Mouse (Mus musculus) right cerebral cortex, postnatal 36 days (tissue): ENCODE results near the gene Tex38.

ENCODE experiments used
- DNase-seq, 2 experiments: peaks; one replicate each; pipeline ENCODE4 v3.0.0; 2022; ENCODE audit warnings: low spot score in 2 of 2, mixed read lengths in 1 of 2

Tex38 gene

DNA sequence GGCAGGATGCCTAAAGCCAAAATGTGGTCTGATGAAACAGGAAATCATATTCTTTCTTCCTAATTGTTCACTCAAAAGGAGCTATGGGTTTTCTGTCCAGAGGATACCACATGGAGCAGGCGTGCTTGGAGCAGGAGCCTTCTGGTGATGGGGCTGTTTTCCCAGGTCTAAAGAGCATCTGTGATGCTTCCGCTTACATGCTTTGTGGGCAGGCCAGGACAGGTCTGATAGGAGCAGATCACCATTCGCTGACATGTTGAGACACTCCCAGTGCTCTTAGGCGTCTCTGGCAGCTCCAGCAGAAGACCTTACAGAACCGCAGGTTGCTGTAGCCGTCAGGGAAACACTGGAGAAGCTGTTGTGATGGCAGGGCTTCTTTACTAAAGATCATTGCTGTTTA is 5.8 kb downstream of the Tex38 start:
- DNase-seq: no peak

DNA sequence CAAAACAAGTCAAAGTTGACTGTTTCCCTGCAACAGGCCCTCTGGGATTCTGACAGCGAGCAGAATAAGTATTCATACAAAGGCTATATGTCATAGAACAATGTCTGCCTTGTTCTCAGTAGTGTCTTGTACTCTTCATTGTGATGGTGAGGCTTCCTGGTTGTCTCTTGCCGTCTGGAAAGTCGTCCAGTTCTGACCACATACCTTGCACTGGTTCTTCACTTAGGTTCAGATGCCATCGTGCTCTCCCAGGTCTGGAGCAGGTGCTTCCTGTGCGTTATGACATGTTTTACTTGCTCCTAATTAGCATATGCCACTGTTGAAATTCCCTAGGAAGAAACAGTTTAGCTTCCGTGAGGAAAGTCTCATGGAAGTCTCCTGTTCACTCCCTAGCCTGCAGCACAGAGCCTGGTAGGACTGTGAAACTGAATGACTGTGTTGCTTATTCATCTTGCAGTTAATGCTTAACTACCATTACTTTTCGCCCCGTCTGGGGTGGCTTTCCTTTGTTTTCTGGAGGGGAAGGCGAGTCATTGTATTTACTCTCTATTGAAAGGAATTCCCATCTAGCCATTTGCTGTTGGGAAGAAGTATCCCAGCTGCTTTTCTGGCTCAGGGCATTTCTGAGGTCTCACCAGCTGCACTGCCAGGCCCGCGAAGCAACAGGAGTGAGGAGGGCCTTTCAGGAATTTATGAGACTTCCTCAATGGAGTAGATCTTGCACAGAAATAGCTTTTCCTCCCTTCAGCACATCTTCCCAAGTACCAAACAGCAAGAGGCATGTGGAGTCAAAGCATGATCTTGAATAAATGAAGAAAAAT is 13.0 kb downstream of the Tex38 start:
- no peak for DNase-seq

DNA sequence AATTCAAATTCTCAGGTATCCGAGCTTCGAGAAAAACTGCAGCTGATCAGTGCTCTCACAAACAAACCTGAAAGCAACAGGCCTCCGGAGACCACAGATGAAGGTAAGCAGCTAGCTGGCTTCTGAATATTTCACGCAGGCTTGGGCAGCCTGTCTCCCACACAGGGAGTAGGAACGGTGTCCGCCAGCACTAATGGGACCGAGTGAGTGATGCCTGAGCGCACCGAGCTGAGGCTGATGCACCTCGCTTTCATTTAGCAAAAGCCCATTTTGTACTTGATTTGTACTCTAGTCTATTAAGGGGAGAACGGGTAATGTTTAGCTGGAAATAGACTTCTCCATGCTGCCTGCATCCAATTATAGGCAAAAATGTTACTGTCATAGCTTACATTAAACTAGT is 16.2 kb downstream of the Tex38 start:
- DNase-seq: no peak

- DNase-seq: no peak
Measured at GRCm38 (mm10) chr4:115761206-115761605, 19.6 kb downstream of the Tex38 start.

DNA sequence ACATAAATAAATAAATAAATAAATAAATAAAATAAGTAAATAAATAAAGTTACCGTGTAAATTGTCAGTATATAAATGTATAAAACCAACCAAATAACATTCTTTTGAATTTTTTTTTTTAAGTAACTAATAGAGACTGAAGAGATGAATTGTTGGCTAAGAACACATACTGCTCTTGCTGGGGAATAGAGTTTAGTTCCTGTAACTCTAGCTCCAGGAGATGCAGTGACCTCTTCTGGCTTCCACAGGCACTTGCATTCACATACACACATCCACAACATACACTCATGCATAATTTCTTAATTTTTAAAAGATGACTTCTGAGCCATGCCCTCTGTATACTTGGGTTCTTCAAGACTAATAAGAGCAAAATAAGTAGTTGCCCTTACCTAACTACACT is 26.0 kb downstream of the Tex38 start:
- no peak for DNase-seq

DNA sequence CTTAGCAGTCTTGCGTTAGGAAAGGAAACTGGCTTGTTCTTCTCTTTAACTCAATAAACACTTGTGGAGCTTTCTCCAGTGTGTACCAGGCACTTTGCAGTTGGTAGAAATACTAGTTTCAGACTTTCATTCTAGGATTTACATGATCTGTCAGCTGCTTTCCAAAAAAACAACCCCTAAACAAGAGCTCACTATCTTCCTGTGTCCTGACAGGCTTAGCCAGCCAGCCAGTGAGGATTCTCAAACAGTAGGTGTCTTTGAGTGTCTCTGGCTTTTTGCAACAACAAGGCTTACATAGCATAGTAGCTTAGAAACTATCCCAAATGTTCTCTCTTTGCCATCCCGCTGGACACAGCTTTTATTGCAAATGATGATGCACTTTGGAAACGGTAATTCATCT is 26.7 kb downstream of the Tex38 start:
- DNase-seq: no peak

- no peak for DNase-seq
Measured at GRCm38 (mm10) chr4:115749336-115749735, 31.5 kb downstream of the Tex38 start.

- no peak for DNase-seq
Measured at GRCm38 (mm10) chr4:115748181-115748580, 32.6 kb downstream of the Tex38 start.

- DNase-seq: no peak
Measured at GRCm38 (mm10) chr4:115743096-115743495, 37.7 kb downstream of the Tex38 start.

- no peak for DNase-seq
Measured at GRCm38 (mm10) chr4:115742658-115743057, 38.2 kb downstream of the Tex38 start.

DNA sequence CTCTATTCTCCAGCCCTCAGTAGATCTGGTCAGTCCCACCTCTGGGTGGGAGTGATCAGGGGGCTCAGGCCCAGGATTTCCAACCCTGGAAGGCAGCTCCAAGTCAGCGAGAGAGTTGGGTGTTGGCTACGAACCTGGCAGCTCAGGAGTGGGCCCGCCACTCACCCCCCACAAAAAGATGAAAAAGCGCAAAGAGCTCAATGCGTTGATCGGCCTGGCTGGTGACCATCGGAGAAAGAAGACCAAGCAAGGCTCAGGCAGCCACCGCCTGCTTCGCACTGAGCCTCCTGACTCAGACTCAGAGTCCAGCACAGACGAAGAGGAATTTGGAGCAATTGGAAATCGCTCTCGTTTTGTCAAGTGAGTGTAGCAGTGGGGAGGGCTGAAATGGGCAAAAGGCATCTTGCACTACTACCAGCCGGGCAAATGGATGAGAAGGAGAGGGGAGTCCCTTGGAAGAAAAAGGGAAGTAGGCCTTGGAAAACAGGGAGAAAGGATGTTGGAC is 42.3 kb downstream of the Tex38 start:
- no peak for DNase-seq

DNA sequence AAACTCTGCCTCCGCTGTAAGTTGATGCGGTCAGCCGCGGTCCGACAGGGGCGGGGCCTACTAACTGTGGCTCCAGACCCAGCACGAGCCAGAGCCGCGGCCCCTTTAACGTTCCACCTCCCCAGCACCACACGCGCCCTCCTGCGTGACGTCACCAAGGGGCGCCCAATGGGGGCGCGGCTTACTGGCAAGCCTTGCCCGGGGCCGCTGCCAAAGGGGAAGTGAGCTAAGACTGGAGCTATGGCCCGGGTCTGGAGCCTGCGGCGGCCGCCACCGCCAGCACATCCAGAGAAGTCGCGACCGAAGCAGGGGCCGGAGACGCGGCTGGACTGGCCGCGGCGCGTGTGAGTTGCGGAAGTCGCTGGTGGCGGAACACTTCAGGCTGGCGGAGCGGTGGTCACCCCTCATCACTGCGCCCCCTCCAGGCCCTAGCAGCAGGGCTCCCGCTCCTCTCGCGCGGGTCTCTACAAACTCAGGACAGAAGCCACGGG is 43.2 kb downstream of the Tex38 start, which contains the start of gene Efcab14:
Gene Efcab14, plus strand, starts transcription at position 194 of the 491 bp plus-strand sequence.
- peak; percentile 95 to 96 for DNase-seq

DNA sequence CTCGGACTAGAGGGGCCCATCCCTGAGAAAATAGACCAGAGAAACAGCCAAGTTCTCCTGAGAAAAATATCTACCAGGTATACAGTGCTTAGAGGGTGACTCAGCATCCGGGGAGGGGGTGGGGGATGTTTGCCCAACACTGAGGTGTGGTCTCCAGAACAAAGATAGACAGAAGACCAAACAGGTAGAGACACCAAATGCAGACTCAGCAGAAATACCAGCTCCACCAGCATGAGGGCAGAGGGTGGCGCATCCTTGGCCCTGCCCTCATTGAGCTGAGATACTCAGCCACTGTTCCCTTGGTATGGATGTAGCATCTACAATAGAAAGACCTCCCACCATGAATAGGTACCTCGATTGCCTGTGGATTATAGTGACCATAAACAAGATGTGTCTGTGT is 46.0 kb downstream of the Tex38 start:
- DNase-seq: no peak

DNA sequence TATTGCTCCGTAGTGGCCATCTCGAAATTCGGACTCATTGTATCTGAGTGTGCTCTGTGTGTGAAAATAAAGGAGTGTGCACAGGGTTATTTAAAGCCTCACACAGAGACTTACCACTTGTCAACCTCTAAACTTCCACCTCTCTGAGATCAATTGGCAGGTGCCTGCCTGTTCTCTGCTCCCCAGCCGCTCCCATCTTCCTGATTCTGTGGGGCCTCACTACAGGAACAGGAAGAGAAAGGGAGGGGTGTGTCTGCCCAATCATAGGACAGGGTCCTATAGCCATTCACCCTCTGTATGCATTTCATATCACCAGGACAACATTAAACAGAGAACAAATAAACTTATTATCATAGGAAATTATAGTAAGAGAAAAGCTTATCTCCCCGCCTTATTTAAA is 47.1 kb downstream of the Tex38 start:
- DNase-seq: no peak

DNA sequence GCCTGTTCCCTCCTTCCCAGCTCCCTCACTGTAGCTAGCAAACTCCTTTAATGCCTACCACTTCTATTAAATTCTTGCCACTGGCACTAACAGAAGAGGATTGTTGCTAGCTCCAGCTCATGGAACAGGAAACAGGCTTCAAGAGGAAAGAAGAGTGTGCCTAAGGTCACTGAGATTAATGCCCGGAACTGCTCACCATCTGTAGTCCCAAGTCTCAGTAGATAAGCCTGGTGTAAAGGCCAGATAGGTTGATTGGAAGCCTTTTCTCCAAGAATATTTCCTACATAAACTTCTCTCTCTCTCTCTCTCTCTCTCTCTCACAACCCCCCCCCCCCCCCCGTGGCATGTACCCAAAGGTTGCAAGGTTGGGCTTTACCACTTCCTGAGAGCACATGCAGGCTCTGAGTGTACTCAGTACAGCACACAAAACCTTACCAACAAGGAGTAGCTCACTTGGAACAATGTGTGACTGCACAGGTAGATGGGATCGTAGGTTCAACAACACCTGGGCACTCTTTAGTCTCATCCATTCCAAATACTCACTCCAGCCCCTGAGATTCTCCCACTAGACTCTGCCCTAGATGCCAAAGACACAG is 48.5 kb downstream of the Tex38 start:
- no peak for DNase-seq

- DNase-seq: peak; percentile 39 to 48
Measured at GRCm38 (mm10) chr4:115731588-115732222, 49.1 kb downstream of the Tex38 start.
